Mouse (Mus musculus): ENCODE data around the gene Fadd.

DNA sequence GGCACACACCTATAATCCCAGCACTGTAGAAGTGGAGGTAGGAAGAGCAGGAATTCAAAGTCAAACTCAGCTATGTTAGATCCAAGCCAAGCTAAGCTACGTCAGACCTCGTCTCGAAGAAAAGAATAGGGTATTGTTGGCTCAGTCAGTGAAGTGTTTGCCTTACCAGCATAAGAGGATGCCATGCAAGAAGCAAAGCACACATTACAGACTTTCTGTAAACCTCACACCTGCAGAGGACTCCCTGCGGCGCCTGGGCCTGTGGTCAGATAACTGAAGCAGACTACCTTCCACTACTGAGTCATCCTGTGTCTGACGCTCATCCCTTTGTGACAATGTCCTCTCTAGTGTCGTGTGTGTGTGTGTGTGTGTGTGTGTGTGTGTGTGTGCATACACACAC lies 27.3 kb upstream of the Fadd start:
- no peak for TF ChIP-seq CTCF (IDR thresholded peaks at IDR 0.05; ENCODE audit: low read depth)
- TF ChIP-seq EP300 (IDR thresholded peaks at IDR 0.05; ENCODE audit: low read depth), result no peak

Data from liver, embryonic 14.5 days (tissue).